Mouse (Mus musculus): Measurements from ENCODE around the gene Hes7.

Hes7 gene

DNA sequence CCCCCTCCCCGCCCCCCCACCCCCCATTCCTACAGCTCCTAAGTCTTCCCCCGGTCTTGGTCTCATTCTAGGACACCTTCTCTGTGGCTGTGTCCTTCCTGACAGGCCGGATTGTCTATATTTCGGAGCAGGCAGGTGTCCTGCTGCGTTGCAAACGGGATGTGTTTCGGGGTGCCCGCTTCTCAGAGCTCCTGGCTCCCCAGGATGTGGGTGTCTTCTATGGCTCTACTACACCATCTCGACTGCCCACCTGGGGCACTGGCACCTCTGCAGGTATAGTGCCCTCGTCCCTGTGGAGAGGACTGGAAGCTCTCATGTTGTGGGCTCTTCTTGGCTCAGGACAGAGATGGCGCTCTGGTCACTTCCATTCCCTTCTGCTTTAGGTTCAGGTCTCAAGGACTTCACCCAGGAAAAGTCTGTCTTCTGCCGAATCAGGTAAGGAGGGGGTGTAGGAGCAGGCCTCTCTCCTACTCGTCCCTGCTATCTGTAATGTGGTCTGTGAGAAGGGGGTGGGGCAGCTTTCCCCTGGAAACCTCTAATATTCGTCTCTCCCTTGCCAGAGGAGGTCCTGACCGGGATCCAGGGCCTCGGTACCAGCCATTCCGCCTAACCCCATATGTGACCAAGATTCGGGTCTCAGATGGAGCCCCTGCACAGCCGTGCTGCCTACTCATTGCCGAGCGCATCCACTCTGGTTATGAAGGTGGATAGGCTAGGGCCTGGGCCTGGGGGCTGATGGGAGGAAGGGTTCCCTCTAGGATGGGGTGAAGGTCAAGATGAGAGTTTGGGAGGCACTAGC is 18.4 kb upstream of the Hes7 start:
- DNase-seq = no peak

DNA sequence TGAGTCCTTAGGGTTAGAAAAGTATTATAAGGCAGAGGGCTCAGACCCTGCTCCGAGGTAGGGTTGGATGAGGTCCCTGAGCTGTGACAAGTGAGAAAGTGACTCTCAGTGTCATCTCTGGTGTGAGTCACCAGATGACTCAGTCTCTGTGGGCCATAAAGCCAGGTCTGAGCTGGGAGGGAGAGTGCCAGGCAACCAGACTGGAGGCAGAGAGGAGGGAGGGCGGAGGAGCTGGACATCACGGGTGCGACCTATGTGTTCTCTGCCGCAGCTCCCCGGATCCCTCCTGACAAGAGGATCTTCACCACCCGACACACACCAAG is 17.8 kb upstream of the Hes7 start:
- no peak for DNase-seq

DNA sequence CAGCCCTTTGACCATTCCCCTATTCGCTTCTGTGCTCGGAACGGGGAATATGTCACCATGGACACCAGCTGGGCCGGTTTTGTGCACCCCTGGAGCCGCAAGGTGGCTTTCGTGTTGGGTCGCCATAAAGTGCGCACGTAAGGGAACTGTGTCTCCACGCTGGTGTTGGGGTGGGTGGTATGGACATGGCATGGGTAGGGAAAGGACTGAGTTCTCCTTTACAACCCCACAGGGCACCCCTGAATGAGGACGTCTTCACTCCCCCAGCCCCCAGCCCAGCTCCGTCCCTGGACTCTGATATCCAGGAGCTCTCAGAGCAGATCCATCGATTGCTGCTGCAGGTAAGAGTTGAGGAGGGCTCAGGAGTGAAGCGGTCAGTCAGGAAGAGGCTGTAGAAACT is 17.1 kb upstream of the Hes7 start:
- no peak for DNase-seq

DNA sequence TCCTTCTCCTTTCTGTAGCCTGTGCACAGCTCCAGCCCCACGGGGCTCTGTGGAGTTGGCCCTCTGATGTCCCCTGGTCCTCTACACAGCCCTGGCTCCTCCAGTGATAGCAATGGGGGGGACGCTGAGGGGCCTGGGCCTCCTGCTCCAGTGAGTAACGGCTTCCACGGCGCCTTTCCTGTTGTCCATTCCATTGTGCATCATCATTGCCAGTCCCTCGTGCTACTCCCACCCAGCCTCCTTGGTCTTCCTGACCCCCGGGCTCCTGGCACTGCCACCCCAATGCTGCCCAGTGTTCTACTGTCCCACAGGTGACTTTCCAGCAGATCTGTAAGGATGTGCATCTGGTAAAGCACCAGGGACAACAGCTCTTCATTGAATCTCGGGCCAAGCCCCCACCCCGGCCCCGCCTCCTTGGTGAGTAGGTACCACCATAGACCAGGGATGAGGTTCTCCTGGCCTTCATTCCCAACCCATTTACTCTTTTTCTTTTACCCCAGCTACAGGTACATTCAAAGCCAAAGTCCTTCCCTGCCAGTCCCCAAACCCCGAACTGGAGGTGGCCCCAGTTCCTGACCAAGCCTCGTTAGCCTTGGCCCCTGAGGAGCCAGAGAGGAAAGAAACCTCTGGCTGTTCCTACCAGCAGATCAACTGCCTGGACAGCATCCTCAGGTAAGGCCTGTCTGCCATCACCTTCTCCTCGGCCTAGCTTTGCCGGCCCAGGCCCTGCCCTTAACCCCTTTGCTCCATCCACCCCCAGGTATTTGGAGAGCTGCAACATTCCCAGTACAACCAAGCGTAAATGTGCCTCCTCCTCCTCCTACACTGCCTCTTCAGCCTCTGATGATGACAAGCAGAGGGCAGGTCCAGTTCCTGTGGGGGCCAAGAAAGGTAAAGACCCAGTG is 16.4 kb upstream of the Hes7 start:
- no peak for DNase-seq

DNA sequence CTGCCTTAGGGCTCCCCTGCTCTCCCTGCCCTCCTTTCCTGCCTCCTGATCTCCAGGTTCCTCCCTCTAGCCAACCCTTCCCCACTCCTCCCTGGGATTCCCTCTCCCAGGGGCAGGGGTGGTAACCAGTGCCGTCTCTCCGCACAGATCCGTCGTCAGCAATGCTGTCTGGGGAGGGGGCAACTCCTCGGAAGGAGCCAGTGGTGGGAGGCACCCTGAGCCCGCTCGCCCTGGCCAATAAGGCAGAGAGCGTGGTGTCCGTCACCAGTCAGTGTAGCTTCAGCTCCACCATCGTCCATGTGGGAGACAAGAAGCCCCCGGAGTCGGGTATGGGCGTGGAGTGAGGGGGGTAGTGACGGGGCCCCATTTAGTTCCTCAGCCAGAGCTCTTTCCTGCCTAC is 15.7 kb upstream of the Hes7 start:
- no peak for DNase-seq

DNA sequence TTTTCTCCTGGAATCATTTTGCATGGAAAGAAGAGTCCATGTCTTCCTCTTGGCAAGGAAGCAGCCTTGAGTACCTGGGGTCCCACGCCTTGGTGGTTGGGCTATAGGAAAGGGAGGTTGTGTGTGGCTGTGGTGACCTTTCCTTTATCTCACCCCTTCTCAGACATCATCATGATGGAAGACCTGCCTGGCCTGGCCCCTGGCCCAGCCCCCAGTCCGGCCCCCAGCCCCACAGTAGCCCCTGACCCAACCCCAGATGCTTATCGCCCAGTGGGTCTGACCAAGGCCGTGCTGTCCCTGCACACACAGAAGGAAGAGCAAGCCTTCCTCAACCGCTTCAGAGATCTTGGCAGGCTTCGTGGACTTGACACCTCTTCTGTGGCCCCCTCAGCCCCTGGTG is 15.0 kb upstream of the Hes7 start:
- DNase-seq = no peak

DNA sequence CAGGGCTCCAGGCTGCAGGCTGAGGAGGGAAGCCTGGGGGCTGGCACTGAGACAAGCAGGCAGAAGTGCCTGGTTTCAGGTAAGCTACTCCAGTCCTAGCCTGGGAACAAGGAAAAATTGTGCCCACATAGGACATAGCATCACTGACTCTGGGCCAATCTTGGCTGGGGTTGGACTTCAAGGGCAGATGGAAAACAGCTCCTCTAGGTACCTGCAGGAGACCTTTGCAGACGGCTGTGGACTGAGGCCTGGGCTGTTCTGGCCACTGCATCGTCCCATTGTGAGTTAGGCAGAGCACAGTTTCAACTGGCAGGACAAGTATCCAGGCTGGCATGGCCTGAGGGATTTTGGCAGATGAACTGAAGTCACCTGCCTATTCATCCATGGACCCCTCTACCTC is 14.4 kb upstream of the Hes7 start:
- no peak for DNase-seq

DNA sequence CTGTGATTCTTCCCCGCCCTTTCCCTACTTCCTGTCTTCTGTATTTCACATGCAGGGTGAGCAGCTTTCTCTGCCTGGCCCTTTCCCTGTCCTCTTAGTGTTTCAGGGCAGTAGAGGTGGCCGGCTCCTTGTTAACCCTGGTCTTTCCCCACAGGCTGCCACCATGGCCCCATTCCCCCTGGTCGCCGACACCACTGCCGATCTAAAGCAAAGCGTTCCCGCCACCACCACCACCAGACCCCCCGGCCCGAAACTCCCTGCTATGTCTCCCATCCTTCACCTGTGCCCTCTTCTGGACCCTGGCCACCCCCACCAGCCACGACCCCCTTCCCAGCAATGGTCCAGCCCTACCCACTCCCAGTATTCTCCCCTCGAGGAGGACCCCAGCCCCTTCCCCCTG is 13.9 kb upstream of the Hes7 start:
- DNase-seq = no peak

DNA sequence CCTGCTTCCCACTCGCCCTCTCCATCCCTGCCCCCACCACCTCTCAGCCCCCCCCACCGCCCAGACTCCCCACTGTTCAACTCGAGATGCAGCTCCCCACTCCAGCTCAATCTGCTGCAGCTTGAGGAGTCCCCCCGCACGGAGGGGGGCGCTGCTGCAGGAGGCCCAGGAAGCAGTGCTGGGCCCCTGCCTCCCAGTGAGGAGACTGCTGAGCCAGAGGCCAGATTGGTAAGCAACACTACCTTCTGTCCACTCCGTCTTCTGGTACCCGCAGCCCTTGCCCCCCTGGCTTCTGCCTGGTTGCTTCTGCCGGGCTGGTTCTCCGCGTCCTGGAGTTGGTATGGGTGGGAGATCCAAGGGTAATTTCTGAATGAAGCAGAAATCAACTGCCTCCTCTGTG is 13.4 kb upstream of the Hes7 start:
- DNase-seq = no peak

DNA sequence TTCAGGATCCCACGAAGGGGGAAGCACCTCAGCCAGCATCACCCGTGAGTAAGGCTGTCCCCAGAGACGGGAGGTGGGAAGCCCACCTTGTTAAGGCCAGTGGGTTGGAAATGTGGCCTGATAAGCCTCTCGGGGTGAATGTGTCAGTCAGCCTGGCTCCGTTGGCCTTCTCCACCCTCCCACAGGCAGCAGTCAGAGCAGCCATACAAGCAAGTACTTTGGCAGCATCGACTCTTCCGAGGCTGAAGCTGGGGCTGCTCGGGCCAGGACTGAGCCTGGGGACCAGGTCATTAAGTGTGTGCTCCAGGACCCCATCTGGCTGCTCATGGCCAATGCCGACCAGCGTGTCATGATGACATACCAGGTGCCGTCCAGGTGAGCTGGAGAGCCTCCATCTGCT is 12.5 kb upstream of the Hes7 start:
- no peak for DNase-seq

DNA sequence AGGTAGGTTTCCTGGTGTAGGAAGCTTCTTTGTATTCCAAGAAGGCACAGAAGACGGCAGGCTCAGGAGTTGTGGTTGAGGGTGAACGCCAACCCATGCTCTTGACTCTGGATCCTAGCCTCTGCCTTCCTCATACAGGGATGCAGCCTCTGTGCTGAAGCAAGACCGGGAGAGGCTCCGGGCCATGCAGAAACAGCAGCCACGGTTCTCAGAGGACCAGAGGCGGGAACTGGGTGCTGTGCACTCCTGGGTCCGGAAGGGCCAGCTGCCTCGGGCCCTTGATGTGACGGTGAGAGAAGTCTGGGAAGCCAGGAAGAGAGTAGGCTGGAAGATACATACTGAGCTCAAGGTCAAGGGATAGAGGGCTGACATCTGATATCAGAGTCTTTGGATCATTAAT is 12.0 kb upstream of the Hes7 start:
- DNase-seq = no peak

DNA sequence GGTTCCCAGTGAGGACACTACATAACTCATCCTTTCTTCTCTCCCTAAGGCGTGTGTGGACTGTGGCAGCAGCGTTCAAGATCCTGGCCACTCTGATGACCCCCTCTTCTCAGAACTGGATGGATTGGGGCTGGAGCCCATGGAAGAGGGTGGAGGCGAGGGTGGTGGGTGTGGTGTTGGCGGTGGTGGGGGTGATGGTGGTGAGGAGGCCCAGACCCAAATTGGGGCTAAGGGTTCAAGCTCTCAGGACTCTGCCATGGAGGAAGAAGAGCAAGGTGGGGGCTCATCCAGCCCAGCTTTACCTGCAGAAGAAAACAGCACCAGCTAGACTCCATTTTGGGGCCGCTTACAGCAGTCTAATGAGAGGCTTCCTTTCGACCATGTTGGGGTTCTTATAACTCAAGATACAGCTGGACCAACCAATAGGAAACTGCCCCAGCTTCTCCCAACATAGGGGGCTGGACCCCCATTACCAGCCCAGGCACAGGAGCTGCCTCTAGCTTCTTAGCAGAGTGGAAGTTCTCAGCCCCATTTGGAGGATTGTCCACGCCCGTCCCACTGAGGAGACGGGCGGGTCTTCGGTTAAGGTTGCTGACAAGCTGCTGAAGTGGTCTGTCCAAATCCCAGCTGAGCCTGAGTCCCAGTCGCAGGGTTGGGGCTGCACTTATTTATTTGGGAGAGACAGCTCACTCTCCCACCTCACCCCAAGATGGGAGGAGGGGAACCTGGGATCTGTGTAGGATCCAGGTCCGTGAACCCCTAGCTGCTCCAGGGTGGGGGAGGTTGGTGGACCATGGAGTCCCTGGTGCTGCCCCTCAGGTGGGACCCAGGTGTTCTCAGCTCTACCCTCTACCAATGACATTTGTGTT is 10.9 kb upstream of the Hes7 start:
- no peak for DNase-seq

DNA sequence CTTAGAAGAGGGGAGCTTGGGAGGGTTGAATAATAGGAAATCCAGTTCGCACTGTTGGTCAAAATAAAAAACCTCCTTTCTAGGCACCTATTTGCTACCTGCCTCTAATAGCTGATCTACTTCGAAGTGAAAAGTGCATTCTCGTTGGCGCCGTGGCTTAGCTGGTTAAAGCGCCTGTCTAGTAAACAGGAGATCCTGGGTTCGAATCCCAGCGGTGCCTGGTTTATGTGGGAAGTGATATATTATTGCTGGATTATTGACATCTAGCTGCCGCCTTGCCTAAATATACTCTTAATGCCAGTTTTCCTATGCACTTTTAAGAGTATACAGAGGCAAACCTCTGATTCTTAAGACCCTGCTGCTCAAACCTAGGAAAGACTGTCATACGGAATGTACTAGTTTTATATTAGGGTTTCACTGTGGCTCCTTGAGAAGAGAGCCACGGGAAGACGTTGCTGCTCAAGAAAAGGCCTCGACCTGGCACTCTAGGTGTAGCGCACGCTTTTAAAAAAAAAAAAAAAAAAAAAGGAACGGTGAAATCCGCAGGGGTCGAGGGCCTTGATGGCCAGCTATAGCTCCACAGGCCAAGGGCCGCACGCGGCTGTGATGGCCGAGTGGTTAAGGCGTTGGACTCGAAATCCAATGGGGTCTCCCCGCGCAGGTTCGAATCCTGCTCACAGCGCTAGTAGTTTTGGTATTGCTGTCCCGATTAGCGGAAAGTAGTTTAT is 9.7 kb upstream of the Hes7 start:
- peak; percentile 85 to 87 for DNase-seq

DNA sequence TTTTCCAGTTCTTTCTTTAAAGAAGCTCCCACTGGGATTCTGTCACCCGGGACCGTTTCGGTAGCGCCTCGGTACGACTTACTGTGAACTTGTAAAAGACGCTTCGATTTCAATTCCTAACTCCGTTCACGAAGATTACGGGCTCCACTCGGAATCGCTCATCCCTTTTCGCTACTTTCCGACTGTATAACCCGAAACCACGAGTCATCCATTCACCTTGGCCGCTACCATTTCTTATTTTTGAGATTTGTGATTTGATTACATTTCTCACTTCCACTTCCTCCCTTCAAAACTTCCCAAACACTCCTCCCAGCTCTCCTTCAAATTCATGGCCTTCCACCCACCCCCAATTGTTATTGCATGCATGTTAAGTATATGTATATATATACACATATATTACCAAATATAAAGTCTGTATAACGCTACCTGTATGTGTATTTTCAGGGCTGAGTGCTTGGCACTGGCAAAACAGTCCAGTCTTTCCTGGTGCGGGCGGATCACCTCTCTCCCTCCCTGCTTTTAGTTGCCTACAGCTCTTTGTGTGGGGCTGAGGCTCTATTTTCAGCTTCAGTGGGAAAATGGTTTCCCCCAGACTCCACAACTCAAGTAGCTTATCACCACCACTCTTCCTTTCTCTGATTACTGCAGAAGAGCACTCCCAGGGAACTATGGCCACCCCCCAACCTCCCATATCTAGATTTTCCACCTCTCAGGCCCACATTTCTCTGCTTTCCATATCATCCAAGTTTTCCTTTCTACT is 9.0 kb upstream of the Hes7 start:
- DNase-seq = no peak

DNA sequence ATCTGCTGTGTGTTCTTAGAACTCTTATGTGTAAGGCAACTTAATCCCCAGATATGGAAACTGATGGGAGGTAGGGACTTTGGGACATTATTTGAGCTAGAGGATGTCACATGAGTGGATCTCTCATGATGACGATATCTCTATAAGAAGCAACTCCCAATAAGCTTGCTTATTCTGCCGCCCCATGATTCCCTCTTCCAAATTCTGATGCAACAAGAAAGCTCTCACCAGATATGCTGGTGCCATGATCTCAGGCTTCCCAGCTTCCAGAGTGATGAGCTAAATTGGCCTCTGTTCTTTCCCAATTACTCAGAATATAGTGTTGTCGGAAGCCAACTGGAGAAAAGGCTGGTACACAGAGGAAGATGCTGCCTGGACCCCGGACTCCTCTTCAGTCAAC is 8.3 kb upstream of the Hes7 start:
- no peak for DNase-seq

DNA sequence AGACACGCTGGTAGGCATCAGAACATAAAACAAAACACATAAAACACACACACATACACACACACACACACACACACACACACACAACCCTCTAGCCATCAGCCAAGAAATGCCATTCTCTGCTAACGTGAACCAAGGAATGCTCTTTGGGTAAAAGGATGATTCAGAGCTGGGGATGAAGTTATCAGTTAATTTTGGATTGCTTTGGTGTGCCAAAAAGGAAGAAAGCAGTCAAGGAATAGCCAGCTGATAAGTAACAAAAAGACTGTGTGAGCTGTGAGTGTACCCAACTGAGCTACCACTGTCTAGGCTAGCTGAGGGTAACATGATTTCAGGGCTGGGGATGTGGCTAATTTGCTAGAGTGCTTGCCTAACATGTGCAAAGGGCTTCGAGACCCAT is 6.2 kb upstream of the Hes7 start:
- DNase-seq = no peak

DNA sequence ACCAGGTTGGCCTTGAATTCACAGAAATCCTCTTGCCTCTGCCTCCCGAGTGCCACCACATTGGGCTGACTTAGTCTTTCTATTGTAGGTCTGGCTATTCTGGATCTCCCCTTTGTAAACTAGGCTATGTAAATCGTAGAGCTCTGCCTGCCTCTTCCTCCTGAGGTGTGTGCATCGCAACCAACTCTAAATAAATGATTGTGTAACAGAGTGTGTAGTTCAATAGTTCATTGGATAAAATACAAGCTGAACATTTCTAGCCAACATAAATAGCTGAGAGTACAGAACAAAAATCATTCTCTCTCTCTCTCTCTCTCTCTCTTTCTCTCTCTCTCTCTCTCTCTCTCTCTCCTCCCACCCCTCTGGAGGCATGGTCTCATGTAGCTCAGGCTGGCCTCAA is 5.6 kb upstream of the Hes7 start:
- no peak for DNase-seq

DNA sequence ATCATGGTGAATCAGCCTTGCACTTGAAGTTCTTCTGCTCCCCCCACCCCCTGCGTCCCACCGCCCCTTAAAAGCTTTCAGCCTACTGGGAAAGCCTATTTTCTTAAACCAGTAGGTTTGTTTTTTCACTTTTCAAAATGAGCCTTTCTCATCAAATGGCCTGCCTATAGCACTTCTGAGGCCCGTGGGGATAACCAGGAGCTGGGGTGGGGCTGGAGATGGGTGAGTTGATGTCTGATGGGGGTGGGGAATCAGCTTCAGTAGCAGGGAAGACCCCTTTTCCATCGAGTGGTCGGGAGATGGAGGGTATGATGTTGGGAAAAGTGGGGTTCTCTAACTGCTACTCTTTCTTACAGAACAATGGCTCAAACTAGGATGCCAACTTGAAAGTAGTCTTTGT is 3.4 kb upstream of the Hes7 start:
- no peak for DNase-seq

DNA sequence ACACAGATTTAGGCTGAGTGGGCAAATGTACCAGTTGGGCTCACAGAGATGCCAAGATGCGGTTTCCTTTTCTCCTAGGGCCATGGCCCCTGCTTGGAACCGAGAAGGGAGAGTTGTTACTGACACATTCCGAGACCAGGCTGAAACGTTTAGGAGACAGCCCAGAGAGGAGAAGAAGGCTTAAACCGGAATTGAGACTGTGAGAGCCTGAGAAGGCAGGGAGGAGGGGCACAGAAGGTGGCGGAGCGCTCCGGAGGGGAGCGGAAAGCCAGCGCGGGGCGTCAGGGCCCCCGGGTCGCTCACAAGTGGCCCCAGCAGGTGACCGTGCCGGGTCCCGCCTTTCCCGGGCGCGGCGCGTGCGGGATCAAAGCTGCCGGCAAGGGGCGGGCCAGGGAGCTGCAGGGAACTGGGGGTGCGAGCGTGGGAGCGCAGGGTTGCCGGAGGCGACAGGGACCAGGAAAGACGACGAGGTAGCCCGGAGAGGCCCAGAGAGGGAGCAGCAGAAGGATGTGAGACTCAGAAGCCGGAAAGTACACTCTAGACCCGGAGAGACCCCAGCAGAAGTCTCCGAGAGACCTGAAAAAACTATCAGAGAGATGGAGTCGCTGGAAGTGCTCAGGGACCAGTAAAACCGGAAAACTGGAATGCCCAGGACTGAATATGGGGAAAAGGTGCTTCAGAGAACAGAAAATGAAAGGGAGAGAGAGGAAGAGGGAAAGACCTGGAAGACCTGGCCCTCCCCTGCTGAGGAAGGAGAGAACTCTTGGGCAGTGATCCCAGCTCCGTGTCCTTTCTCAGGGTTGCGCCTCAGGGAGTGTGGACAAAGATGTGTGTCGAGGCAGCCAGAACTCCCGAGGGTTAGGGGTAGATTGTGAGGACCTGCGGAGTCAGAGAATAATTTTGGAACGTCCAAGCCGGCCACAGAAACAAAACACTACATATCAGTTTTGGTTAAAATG is 2.2 kb upstream of the Hes7 start:
- DNase-seq = peak; percentile 77 to 82

DNA sequence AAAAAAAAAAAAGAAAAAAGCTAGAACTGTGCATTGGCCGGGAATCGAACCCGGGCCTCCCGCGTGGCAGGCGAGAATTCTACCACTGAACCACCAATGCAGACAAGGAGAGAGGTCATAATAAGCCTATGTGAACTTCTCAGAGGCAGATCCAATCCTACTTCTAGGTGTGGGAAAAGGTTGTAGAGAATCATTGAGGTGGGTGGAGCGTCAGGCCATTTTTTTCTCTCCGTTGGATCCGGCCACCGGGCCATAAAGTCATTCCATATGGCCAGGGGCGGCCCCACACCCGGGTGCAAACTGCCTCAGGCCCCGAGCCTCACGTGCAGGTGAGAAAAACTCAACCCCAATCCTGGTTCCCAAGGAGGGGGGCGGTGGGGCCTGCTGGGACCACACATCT is 1.4 kb upstream of the Hes7 start:
- peak; percentile 79 to 87 for DNase-seq
